Mouse (Mus musculus): ENCODE results near the gene Dock9. TPM values are rescaled to one million over a fixed set of nuclear protein-coding genes. Genes with fewer than 3 reads are reported as not detected.

The Dock9 gene
- polyA plus RNA-seq, 1 experiment: 41.9 TPM

- TF ChIP-seq CTCF (conservative IDR thresholded peaks at IDR 0.05; ENCODE audit: insufficient read depth, insufficient read length, low read depth, low read length): no peak
- no peak for TF ChIP-seq POLR2A (IDR thresholded peaks at IDR 0.05; ENCODE audit: low read depth, low read length)
- peaks cover 11% of the 10 kb centered on the region; the same call in 1 of the 2 replicates for H3K4me1 ChIP-seq (ENCODE audit: control insufficient read depth, insufficient read depth, low read length)
- DNase-seq: no peak
- no peak overlapping the region for H3K4me3 ChIP-seq (ENCODE audit: insufficient read depth, low read depth, low read length)
- no peaks in the 10 kb centered on the region for H3K36me3 ChIP-seq (ENCODE audit: control insufficient read depth, insufficient read depth, low read length)
- no peak overlapping the region for H3K27ac ChIP-seq (ENCODE audit: insufficient read depth, low read depth, low read length)
- WGBS: 85% methylated on average over 10 of the region's 10 CpGs
- no peaks in the 10 kb centered on the region for H3K27me3 ChIP-seq (replicated peaks; ENCODE audit: control insufficient read depth, insufficient read depth, low read length)
Observed at GRCm38 (mm10) chr14:121615431-121615830, 182.2 kb downstream of the Dock9 start.

GRCm38 (mm10) chr14:121614461-121615170 is 183.0 kb downstream of the Dock9 start:
- Histone ChIP-seq H3K36me3 (ENCODE audit: control insufficient read depth, insufficient read depth, low read length) (no peaks in the 10 kb centered on the region; the same call in 1 of the 2 replicates), H3K27me3 (replicated peaks; ENCODE audit: control insufficient read depth, insufficient read depth, low read length) (no peaks in the 10 kb centered on the region), H3K4me1 (ENCODE audit: control insufficient read depth, insufficient read depth, low read length) (peaks cover 11% of the 10 kb centered on the region; the same call in 1 of the 2 replicates), H3K27ac (ENCODE audit: insufficient read depth, low read depth, low read length) (no peak overlapping the region), H3K4me3 (ENCODE audit: insufficient read depth, low read depth, low read length) (no peak overlapping the region)
- TF ChIP-seq POLR2A (IDR thresholded peaks at IDR 0.05; ENCODE audit: low read depth, low read length) (no peak), CTCF (conservative IDR thresholded peaks at IDR 0.05; ENCODE audit: insufficient read depth, insufficient read length, low read depth, low read length) (no peak)
- WGBS: 69% methylated on average over 6 of the region's 6 CpGs
- peak; percentile 82 for DNase-seq

- no peak for DNase-seq
Observed at GRCm38 (mm10) chr14:121613490-121613889, 184.1 kb downstream of the Dock9 start.

GRCm38 (mm10) chr14:121612926-121613325 is 184.7 kb downstream of the Dock9 start:
- WGBS: 97% methylated on average over 4 of the region's 4 CpGs
- no peaks in the 10 kb centered on the region for H3K27me3 ChIP-seq (replicated peaks; ENCODE audit: control insufficient read depth, insufficient read depth, low read length)
- TF ChIP-seq CTCF (conservative IDR thresholded peaks at IDR 0.05; ENCODE audit: insufficient read depth, insufficient read length, low read depth, low read length) (no peak), POLR2A (IDR thresholded peaks at IDR 0.05; ENCODE audit: low read depth, low read length) (no peak)
- H3K4me3 ChIP-seq (ENCODE audit: insufficient read depth, low read depth, low read length): no peak overlapping the region
- H3K27ac ChIP-seq (ENCODE audit: insufficient read depth, low read depth, low read length): no peak overlapping the region
- no peak for DNase-seq
- H3K4me1 ChIP-seq (ENCODE audit: control insufficient read depth, insufficient read depth, low read length): peaks cover 11% of the 10 kb centered on the region; the same call in 1 of the 2 replicates
- H3K36me3 ChIP-seq (ENCODE audit: control insufficient read depth, insufficient read depth, low read length): no peaks in the 10 kb centered on the region; the same call in 1 of the 2 replicates

More at GRCm38 (mm10) chr14:121613490-121613889, 184.1 kb downstream of the Dock9 start:
- peaks cover 11% of the 10 kb centered on the region; the same call in 1 of the 2 replicates for H3K4me1 ChIP-seq (ENCODE audit: control insufficient read depth, insufficient read depth, low read length)
- H3K36me3 ChIP-seq (ENCODE audit: control insufficient read depth, insufficient read depth, low read length): no peaks in the 10 kb centered on the region; the same call in 1 of the 2 replicates
- H3K4me3 ChIP-seq (ENCODE audit: insufficient read depth, low read depth, low read length): no peak overlapping the region
- H3K27me3 ChIP-seq (replicated peaks; ENCODE audit: control insufficient read depth, insufficient read depth, low read length): no peaks in the 10 kb centered on the region
- no peak overlapping the region for H3K27ac ChIP-seq (ENCODE audit: insufficient read depth, low read depth, low read length)
- 69% methylated on average over 3 of the region's 3 CpGs for WGBS
- TF ChIP-seq CTCF (conservative IDR thresholded peaks at IDR 0.05; ENCODE audit: insufficient read depth, insufficient read length, low read depth, low read length): no peak
- TF ChIP-seq POLR2A (IDR thresholded peaks at IDR 0.05; ENCODE audit: low read depth, low read length): no peak

GRCm38 (mm10) chr14:121611533-121611932 is 186.1 kb downstream of the Dock9 start:
- H3K4me3 ChIP-seq (ENCODE audit: insufficient read depth, low read depth, low read length): no peak overlapping the region
- H3K4me1 ChIP-seq (ENCODE audit: control insufficient read depth, insufficient read depth, low read length): peaks cover 11% of the 10 kb centered on the region; the same call in 1 of the 2 replicates
- TF ChIP-seq POLR2A (IDR thresholded peaks at IDR 0.05; ENCODE audit: low read depth, low read length) (no peak), CTCF (conservative IDR thresholded peaks at IDR 0.05; ENCODE audit: insufficient read depth, insufficient read length, low read depth, low read length) (no peak)
- 73% methylated on average over 4 of the region's 4 CpGs for WGBS
- H3K27ac ChIP-seq (ENCODE audit: insufficient read depth, low read depth, low read length): no peak overlapping the region
- no peak for DNase-seq
- H3K36me3 ChIP-seq (ENCODE audit: control insufficient read depth, insufficient read depth, low read length): no peaks in the 10 kb centered on the region; the same call in 1 of the 2 replicates
- no peaks in the 10 kb centered on the region for H3K27me3 ChIP-seq (replicated peaks; ENCODE audit: control insufficient read depth, insufficient read depth, low read length)

GRCm38 (mm10) chr14:121611098-121611497 is 186.5 kb downstream of the Dock9 start:
- peaks cover 11% of the 10 kb centered on the region; the same call in 1 of the 2 replicates for H3K4me1 ChIP-seq (ENCODE audit: control insufficient read depth, insufficient read depth, low read length)
- no peak overlapping the region for H3K4me3 ChIP-seq (ENCODE audit: insufficient read depth, low read depth, low read length)
- H3K36me3 ChIP-seq (ENCODE audit: control insufficient read depth, insufficient read depth, low read length): no peaks in the 10 kb centered on the region; the same call in 1 of the 2 replicates
- no peak for TF ChIP-seq CTCF (conservative IDR thresholded peaks at IDR 0.05; ENCODE audit: insufficient read depth, insufficient read length, low read depth, low read length)
- TF ChIP-seq POLR2A (IDR thresholded peaks at IDR 0.05; ENCODE audit: low read depth, low read length): no peak
- WGBS: 52% methylated on average over 4 of the region's 4 CpGs
- no peak overlapping the region for H3K27ac ChIP-seq (ENCODE audit: insufficient read depth, low read depth, low read length)
- H3K27me3 ChIP-seq (replicated peaks; ENCODE audit: control insufficient read depth, insufficient read depth, low read length): no peaks in the 10 kb centered on the region
- DNase-seq: no peak

GRCm38 (mm10) chr14:121608522-121608921 is 189.1 kb downstream of the Dock9 start:
- TF ChIP-seq POLR2A (IDR thresholded peaks at IDR 0.05; ENCODE audit: low read depth, low read length): no peak
- TF ChIP-seq CTCF (conservative IDR thresholded peaks at IDR 0.05; ENCODE audit: insufficient read depth, insufficient read length, low read depth, low read length): no peak
- DNase-seq: no peak
- 51% methylated on average over 5 of the region's 5 CpGs for WGBS

More at GRCm38 (mm10) chr14:121608522-121608921, 189.1 kb downstream of the Dock9 start:
- no peaks in the 10 kb centered on the region for H3K27me3 ChIP-seq (replicated peaks; ENCODE audit: control insufficient read depth, insufficient read depth, low read length)
- H3K4me3 ChIP-seq (ENCODE audit: insufficient read depth, low read depth, low read length): no peak overlapping the region
- peaks cover 11% of the 10 kb centered on the region; the same call in 1 of the 2 replicates for H3K4me1 ChIP-seq (ENCODE audit: control insufficient read depth, insufficient read depth, low read length)
- no peak overlapping the region for H3K27ac ChIP-seq (ENCODE audit: insufficient read depth, low read depth, low read length)
- H3K36me3 ChIP-seq (ENCODE audit: control insufficient read depth, insufficient read depth, low read length): no peaks in the 10 kb centered on the region; the same call in 1 of the 2 replicates
